Mouse (Mus musculus) liver, adult 2 months (tissue): ENCODE results near the gene Card9.

Experiments
- CTCF ChIP-seq: fragments of 200-500 bp; IDR thresholded peaks from 2 replicates; pipeline ENCODE4 v1.5.1; 2011; ENCODE audit warnings: low read depth, low read length, control low read depth
- POLR2A ChIP-seq: fragments of 200-500 bp; IDR thresholded peaks from 2 replicates; pipeline ENCODE4 v1.6.1; 2011; ENCODE audit warnings: low read length, control low read depth; ENCODE audit not compliant: insufficient read depth; ENCODE audit errors: extremely low read depth

DNA sequence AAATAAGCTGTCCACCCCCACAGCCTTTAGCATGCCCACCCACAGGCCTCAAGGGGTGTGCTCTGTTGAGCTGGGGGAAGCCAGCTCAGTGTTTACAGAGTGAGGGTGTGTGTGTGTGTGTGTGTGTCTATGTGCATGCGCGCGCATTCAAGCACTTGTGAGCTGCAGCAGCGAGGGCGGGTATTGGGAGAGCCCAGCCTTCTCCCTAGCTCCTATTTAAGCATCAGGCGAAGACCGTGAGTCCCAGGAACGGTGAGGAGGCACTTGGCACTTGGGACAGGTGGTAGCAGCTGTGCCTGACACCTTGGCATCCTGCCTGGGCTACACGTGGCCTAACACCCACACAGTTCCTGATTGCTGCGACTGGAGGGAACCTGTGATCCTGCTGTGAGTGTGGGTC, 18.7 kb downstream of the Card9 start:
- TF ChIP-seq CTCF (no peak), POLR2A (no peak)
